In the genomic region with DNA sequence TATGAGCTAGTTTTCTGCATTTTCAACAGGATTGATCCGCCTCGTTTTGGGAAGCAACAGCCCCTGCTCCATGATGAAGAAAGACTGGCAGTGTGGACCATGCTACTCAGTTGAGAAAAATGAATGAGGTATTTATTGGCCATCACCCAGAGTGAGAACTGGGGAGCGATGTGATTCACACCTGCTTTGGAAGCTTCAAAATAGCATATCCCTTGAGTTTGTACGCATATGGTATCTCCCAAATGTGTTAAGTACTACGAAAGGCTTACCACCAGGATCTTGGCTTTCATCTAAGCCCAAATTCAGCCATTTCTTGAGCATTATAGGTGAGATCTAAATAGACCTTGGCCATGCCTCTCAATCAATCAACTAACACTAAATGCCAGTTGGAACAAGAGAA, we compare ENCODE assay signal across 20 mouse cellular contexts. TPM values are rescaled to one million over a fixed set of nuclear protein-coding genes. Genes with fewer than 3 reads are reported as not detected.
A peak's percentile ranks its signal among the peaks of the same experiment; 100 is the strongest.
DNase-seq lines count a peak whose midpoint lies in the region; ATAC-seq and TF ChIP-seq lines count a peak whose summit lies in the region.
"Had no signal": no experiment of that assay in that cellular context is flagged by ENCODE, and none has a peak within 500 bp of the region (broad histone marks: within the 10 kb centered on the region; RNA-seq: fewer than 3 reads in every experiment).

No protein-coding gene starts in this region.

- H3K27me3 ChIP-seq in embryonic facial prominence, embryonic 13.5 days = no peaks in the 10 kb centered on the region
- no peaks in the 10 kb centered on the region for H3K27me3 ChIP-seq in embryonic facial prominence, embryonic 10.5 days (replicated peaks; ENCODE audit: low read depth, poor library complexity, severe bottlenecking)
- no peaks in the 10 kb centered on the region for H3K27me3 ChIP-seq in embryonic facial prominence, embryonic 15.5 days
- no peaks in the 10 kb centered on the region for H3K27me3 ChIP-seq in limb, embryonic 14.5 days (ENCODE audit: control insufficient read depth, insufficient read depth, low read length)
- H3K27me3 ChIP-seq: forebrain, embryonic 12.5 days; hindbrain, embryonic 12.5 days had no signal

- WGBS in embryonic facial prominence, embryonic 13.5 days = 86% methylated on average over 5 of the region's 5 CpGs
- 95% methylated on average over 5 of the region's 5 CpGs for WGBS in embryonic facial prominence, embryonic 10.5 days
- WGBS in embryonic facial prominence, embryonic 15.5 days = 81% methylated on average over 5 of the region's 5 CpGs
- WGBS in limb, embryonic 14.5 days = 75% methylated on average over 5 of the region's 5 CpGs

- H3K9ac ChIP-seq in embryonic facial prominence, embryonic 13.5 days = no peak overlapping the region
- no peak overlapping the region for H3K9ac ChIP-seq in embryonic facial prominence, embryonic 15.5 days
- H3K9ac ChIP-seq in limb, embryonic 14.5 days (ENCODE audit: low read depth, low read length, severe bottlenecking) = no peak overlapping the region
- H3K9ac ChIP-seq: forebrain, embryonic 12.5 days; forebrain, postnatal 0 days; hindbrain, embryonic 12.5 days had no signal

- intact Hi-C loops in left cerebral cortex, postnatal 36 days (cut with DNase I) = loop anchor here (5.0 kb wide), 1 partner anchor 57 kb away; the partner anchor contains the start of gene Boc

- ATAC-seq in embryonic facial prominence, embryonic 13.5 days (ENCODE audit: insufficient number of reproducible peaks, insufficient read depth, low FRiP score, low TSS enrichment, low read depth) = no peak
- no peak for ATAC-seq in embryonic facial prominence, embryonic 15.5 days (ENCODE audit: insufficient number of reproducible peaks, low FRiP score, low TSS enrichment, low read depth)
- ATAC-seq in limb, embryonic 14.5 days (ENCODE audit: low FRiP score, low read depth) = no peak
- ATAC-seq: forebrain, postnatal 0 days; hindbrain, embryonic 16.5 days; inflammation-experienced regulatory T-cells, adult 6 months had no signal

- no peak for DNase-seq in embryonic facial prominence, embryonic 10.5 days (ENCODE audit: low spot score)
- DNase-seq in brain, adult 2 months (ENCODE audit: low read depth, low spot score) = peak; percentile 35
- DNase-seq in limb, embryonic 14.5 days (ENCODE audit: low spot score) = peak; percentile 3
- DNase-seq in lung, postnatal 14 days = no peak
- DNase-seq in left cerebral cortex, postnatal 36 days (ENCODE audit: low spot score in 2 of 2) = no peak
- DNase-seq: adrenal gland, postnatal 14 days; cerebellum, postnatal 14 days; forebrain, postnatal 0 days; gastrocnemius, adult 2 months; gastrocnemius, postnatal 25 days; heart, postnatal 10 days; heart, postnatal 4 days had no signal

- H3K4me2 ChIP-seq in embryonic facial prominence, embryonic 13.5 days = no peak overlapping the region
- no peak overlapping the region for H3K4me2 ChIP-seq in embryonic facial prominence, embryonic 15.5 days (replicated peaks)
- H3K4me2 ChIP-seq in limb, embryonic 14.5 days (replicated peaks; ENCODE audit: low read depth, low read length, severe bottlenecking) = no peak overlapping the region
- H3K4me2 ChIP-seq: forebrain, embryonic 12.5 days; hindbrain, embryonic 12.5 days had no signal

- peak overlapping the region; percentile 64 for H3K27ac ChIP-seq in embryonic facial prominence, embryonic 13.5 days
- no peak overlapping the region for H3K27ac ChIP-seq in embryonic facial prominence, embryonic 10.5 days (replicated peaks)
- peak overlapping the region; percentile 92; the same call in 1 of the 2 replicates for H3K27ac ChIP-seq in embryonic facial prominence, embryonic 15.5 days (replicated peaks)
- H3K27ac ChIP-seq in limb, embryonic 14.5 days (replicated peaks; ENCODE audit: low read depth, low read length) = peak overlapping the region; percentile 9; the same call in 1 of the 2 replicates
- H3K27ac ChIP-seq: gastrocnemius, adult 2 months; heart, embryonic 10.5 days; hindbrain, embryonic 12.5 days had no signal

- H3K4me3 ChIP-seq in embryonic facial prominence, embryonic 13.5 days = no peak overlapping the region
- no peak overlapping the region for H3K4me3 ChIP-seq in embryonic facial prominence, embryonic 10.5 days
- H3K4me3 ChIP-seq in embryonic facial prominence, embryonic 15.5 days (replicated peaks) = no peak overlapping the region
- no peak overlapping the region for H3K4me3 ChIP-seq in limb, embryonic 14.5 days (replicated peaks; ENCODE audit: low read length)
- H3K4me3 ChIP-seq: forebrain, embryonic 12.5 days; gastrocnemius, adult 2 months; heart, embryonic 10.5 days; hindbrain, embryonic 12.5 days had no signal

- H3K4me1 ChIP-seq in embryonic facial prominence, embryonic 13.5 days = peaks cover 60% of the 10 kb centered on the region
- peaks cover 48% of the 10 kb centered on the region for H3K4me1 ChIP-seq in embryonic facial prominence, embryonic 10.5 days
- H3K4me1 ChIP-seq in embryonic facial prominence, embryonic 15.5 days = peaks cover 57% of the 10 kb centered on the region
- peaks cover 71% of the 10 kb centered on the region for H3K4me1 ChIP-seq in limb, embryonic 14.5 days (ENCODE audit: control insufficient read depth, insufficient read depth, low read length)

- no peaks in the 10 kb centered on the region for H3K9me3 ChIP-seq in embryonic facial prominence, embryonic 13.5 days
- H3K9me3 ChIP-seq in embryonic facial prominence, embryonic 10.5 days = no peaks in the 10 kb centered on the region
- H3K9me3 ChIP-seq in embryonic facial prominence, embryonic 15.5 days (replicated peaks) = no peaks in the 10 kb centered on the region
- H3K9me3 ChIP-seq in limb, embryonic 14.5 days (ENCODE audit: control insufficient read depth, low read length) = no peaks in the 10 kb centered on the region
- H3K9me3 ChIP-seq: forebrain, embryonic 12.5 days; heart, embryonic 10.5 days; hindbrain, embryonic 12.5 days had no signal

- H3K36me3 ChIP-seq in embryonic facial prominence, embryonic 13.5 days = no peaks in the 10 kb centered on the region
- no peaks in the 10 kb centered on the region for H3K36me3 ChIP-seq in embryonic facial prominence, embryonic 10.5 days (replicated peaks)
- H3K36me3 ChIP-seq in embryonic facial prominence, embryonic 15.5 days = no peaks in the 10 kb centered on the region
- no peaks in the 10 kb centered on the region for H3K36me3 ChIP-seq in limb, embryonic 14.5 days (ENCODE audit: control insufficient read depth, insufficient read depth, low read length)
- H3K36me3 ChIP-seq: forebrain, embryonic 12.5 days; heart, embryonic 10.5 days; hindbrain, embryonic 12.5 days had no signal

- TF ChIP-seq POLR2A in limb, embryonic 14.5 days (IDR thresholded peaks at IDR 0.05; ENCODE audit: borderline replicate concordance, extremely low read depth, insufficient read depth, insufficient read length) = no peak

RNA-seq across cellular contexts. Expression of gene Boc, which starts 55.5 kb away (rescaled TPM):
- polyA plus RNA-seq in embryonic facial prominence, embryonic 13.5 days (2015; fragmentation: Nextera tagmentation; extraction: Ambion mirVana) = 51.1 and 53.9 TPM in 2 replicates
- 14.2 and 14.3 TPM in 2 replicates for polyA plus RNA-seq in embryonic facial prominence, embryonic 10.5 days (2016; fragmentation: Nextera tagmentation; extraction: Ambion mirVana)
- polyA plus RNA-seq in embryonic facial prominence, embryonic 15.5 days (2015; fragmentation: Nextera tagmentation; extraction: Ambion mirVana) = 42.3 and 49.1 TPM in 2 replicates
- 91.4 and 121 TPM in 2 replicates for polyA plus RNA-seq in limb, embryonic 14.5 days (2012; rRNA removed)
- polyA plus RNA-seq in limb, embryonic 14.5 days (2014; fragmentation: Nextera tagmentation; extraction: Ambion mirVana) = 59.8 and 72.3 TPM in 2 replicates
- 10 to 100 TPM; 18.8 to 20.5 TPM for total RNA-seq in left cerebral cortex, postnatal 36 days (2021)
- total RNA-seq: MEL had no signal

Comparison
In these comparisons a context has a peak if more than half of its experiments do, and no peak if none do; other contexts are left out.
1. DNase-seq: peak in brain, adult 2 months (single experiment) and limb, embryonic 14.5 days (single experiment); none in embryonic facial prominence, embryonic 10.5 days (single experiment), lung, postnatal 14 days (single experiment) and left cerebral cortex, postnatal 36 days (0 of 2).